Mouse (Mus musculus) neural tube, postnatal 0 days (tissue): ENCODE results near the gene Dagla. TPM values are rescaled to one million over a fixed set of nuclear protein-coding genes. Genes with fewer than 3 reads are reported as not detected.

Experiments used
- polyA plus RNA-seq: library from polyadenylated mRNA; unstranded; fragments of >200 nt; fragmentation: Nextera tagmentation; extraction: Ambion mirVana; gene quantifications from 2 replicates; pipeline ENCODE4 v1.2.1, GENCODE M21; 2015

The Dagla gene
- polyA plus RNA-seq, result 11.3 and 13.8 TPM in 2 replicates

GRCm38 (mm10) chr19:10304810-10305544 lies at the start of gene Dagla:
Gene Dagla, minus strand, starts transcription at chr19:10304877.

GRCm38 (mm10) chr19:10240654-10241305 lies 63.9 kb downstream of the Dagla start, which contains the start of gene Myrf:
Gene Myrf, minus strand, starts transcription at chr19:10240748.

GRCm38 (mm10) chr19:10203848-10204615 lies 100.6 kb downstream of the Dagla start, which contains the start of the genes Tmem258 and Fen1:
Gene Tmem258, plus strand, starts transcription at chr19:10204014.
Gene Fen1, minus strand, starts transcription at chr19:10204169.

Other genes with a start within 250 kb of the Dagla start
- 224 and 246 TPM in 2 replicates for gene Fads2, start 203.1 kb downstream of the Dagla start, polyA plus RNA-seq
- gene Fads1, start 122.0 kb downstream of the Dagla start, polyA plus RNA-seq, result 139 and 145 TPM in 2 replicates
- 345 TPM in 2 replicates for gene Tmem258, start 100.9 kb downstream of the Dagla start, polyA plus RNA-seq
- gene Fen1, start 100.7 kb downstream of the Dagla start, polyA plus RNA-seq, result 16.6 and 18.9 TPM in 2 replicates
- gene Myrf, start 64.1 kb downstream of the Dagla start, polyA plus RNA-seq, result 2.1 and 3.2 TPM in 2 replicates
- gene Syt7, start 84.2 kb upstream of the Dagla start, polyA plus RNA-seq, result 32.7 and 43.1 TPM in 2 replicates
- 2.3 and 2.5 TPM in 2 replicates for gene Lrrc10b, start 152.6 kb upstream of the Dagla start, polyA plus RNA-seq
- gene Ppp1r32, start 178.1 kb upstream of the Dagla start, polyA plus RNA-seq, result 1.7 and 1.8 TPM in 2 replicates
- 28.2 and 32.1 TPM in 2 replicates for gene Cpsf7, start 220.4 kb upstream of the Dagla start, polyA plus RNA-seq
- gene Sdhaf2, start 221.3 kb upstream of the Dagla start, polyA plus RNA-seq, result 66.1 and 68.5 TPM in 2 replicates